Mouse (Mus musculus) layer of hippocampus, adult 11-12 months (tissue): ENCODE data around the gene Gm3264.
"Not testable (repeated sequence)": the region's sequence is repeated elsewhere in the genome, so short reads cannot be mapped to it uniquely, and the experiment has no call there.

ENCODE experiments used
- DNase-seq: peaks from one replicate; pipeline ENCODE4 v3.0.0; 2022; ENCODE audit warnings: low spot score

Gm3264 gene

DNA sequence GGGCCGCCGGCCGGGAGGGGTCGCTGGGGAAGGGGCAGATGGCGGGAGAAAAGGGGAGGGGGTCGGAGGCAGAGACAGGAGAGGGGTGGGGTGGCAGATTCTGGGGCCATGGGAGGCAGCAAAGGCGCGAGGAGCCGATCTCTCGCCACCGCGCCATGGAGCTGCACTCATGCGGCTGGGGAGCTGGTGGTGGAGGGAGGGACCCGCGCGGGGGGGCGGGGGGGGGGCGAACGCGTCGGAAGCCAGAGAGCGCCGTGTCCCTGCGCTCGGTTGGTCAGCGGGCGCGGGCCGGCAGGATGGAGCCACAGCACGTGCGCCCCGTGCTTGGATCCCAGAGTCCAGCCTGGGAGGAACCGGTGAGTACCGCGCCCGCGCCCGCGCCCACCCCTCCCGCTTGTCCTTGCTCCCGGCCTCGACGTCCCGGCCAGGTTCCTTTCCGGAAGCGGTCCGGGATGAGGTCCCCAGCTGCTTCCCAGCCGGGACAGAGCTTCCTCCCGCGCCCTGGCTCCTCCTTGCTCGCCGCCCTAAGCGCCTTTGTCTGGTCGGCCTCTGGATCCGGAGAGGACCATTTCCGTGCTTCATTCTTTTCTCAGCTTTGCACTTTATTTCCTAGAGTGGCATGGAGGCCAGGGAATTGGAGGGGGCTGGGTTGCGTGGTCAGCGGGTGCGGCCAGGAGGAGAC, at the start of gene Gm3264:
Gm3264 (plus strand) TSS at position 278 of the 682 bp plus-strand sequence.
- not testable (repeated sequence) for DNase-seq

DNA sequence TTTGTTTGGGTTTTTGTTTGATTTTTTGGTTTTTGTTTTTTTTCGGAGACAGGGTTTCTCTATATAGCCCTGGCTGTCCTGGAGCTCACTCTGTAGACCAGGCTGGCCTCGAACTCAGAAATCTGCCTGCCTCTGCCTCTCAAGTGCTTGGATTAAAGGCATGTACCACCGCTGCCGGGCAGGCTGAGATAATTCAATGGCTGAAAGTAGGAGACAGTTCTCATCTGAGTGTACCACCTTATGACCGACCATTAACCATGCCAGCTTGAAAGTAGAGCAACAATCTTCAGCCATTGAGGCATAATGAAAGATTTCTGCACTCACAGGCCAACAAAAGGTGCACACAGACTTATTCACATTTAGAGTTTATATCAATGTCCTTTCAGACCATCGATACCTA, 49.0 kb upstream of the Gm3264 start:
- not testable (repeated sequence) for DNase-seq

DNA sequence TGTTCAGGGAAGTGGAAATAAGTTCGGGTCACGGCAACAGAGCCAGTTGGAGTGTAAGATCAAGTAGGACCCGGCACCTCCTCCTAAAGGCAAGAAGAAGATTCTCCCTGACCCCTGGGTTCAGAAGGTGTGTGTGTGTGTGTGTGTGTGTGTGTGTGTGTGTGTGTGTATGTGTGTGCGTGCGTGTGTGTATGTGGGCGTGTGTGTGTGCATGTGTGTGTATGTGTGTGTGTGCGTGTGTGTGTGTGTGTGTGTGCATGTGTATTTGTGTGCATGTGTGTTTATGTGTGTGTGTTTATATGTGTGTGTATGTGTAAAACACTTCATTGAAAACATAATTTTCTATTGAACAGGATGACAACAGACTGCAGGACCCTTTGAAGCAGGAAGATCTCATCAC, 33.4 kb upstream of the Gm3264 start:
- not testable (repeated sequence) for DNase-seq

DNA sequence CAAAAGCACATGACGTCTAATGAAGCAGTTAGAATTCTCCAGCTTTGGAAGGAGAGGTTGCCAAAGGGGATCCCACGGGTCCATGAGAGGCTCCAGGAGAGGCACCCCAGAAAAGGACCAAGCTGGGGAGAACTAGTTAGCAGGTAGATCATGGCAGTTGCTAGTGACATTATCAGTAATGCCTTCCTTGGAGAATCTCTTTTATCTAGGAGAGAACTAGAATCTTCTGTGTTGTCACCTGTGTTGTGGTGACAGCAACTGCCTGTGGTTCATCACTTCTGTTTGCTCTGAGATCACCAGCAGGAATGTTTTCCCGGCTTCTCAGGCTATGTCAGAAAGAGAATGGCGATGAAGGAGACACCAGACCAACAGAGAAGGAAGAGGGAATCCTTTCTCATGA, 17.6 kb upstream of the Gm3264 start, which contains the start of gene Gm3269:
Gm3269 (plus strand) TSS at position 301 of the 400 bp plus-strand sequence.
- DNase-seq = not testable (repeated sequence)

DNA sequence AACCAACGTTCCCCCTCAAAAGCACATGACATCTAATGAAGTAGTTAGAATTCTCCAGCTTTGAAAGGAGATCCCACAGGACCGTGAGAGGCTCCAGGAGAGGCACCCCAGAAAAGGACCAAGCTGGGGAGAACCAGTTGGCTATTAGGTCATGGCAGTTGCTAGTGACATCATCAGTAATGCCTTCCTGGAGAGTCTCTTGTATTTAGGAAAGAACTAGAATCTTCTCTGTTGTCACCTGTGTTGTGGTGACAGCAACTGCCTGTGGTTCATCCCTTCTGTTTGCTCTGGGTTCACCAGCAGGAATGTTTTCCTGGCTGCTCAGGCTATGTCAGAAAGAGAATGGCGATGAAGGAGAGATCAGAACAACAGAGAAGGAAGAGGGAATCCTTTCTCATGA, 36.7 kb downstream of the Gm3264 start, which contains the start of gene Gm3278:
Gm3278 (plus strand) TSS at position 301 of the 400 bp plus-strand sequence.
- not testable (repeated sequence) for DNase-seq
